Comparison of ENCODE assay signal across 26 mouse cellular contexts in the genomic region with DNA sequence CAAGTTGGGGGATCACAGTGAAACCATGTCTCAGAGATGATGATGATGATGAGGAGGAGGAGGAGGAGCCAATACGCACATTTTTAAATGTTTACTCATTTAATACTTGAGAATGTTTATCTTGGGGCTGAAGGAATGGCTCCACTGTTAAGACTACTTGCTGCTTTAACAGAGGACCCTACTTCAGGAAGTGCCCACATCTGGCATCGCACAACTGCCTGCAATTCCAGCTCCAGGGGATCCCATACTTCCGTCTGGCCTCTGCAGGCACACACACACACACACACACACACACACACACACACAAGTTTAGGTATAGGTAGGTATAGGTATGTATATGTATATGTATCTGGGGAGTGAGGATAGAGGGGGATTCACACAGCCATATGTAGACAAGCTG. TPM values are rescaled to one million over a fixed set of nuclear protein-coding genes. Genes with fewer than 3 reads are reported as not detected.
"Had no signal": no experiment of that assay in that cellular context is flagged by ENCODE, and none has a peak within 500 bp of the region (broad histone marks: within the 10 kb centered on the region; RNA-seq: fewer than 3 reads in every experiment).

No protein-coding gene starts in this region.

- H3K4me3 ChIP-seq: embryonic facial prominence, embryonic 10.5 days; embryonic facial prominence, embryonic 12.5 days; embryonic facial prominence, embryonic 13.5 days; embryonic facial prominence, embryonic 15.5 days; erythroblast, embryonic 14.5 days; forebrain, embryonic 10.5 days; forebrain, embryonic 12.5 days; forebrain, embryonic 13.5 days; forebrain, embryonic 15.5 days; gastrocnemius, adult 2 months; heart, adult 2 months had no signal

- DNase-seq: cerebellum, adult 8-10 months; cerebellum, adult 9-10 months; cerebellum, adult 9-11 months; cerebellum, postnatal 14 days; cerebellum, postnatal 25 days; cerebellum, postnatal 36 days; embryo, embryonic 11 days; forebrain, postnatal 0 days; gastrocnemius, adult 2 months; gastrocnemius, postnatal 10 days; gastrocnemius, postnatal 14 days; gastrocnemius, postnatal 25 days; gastrocnemius, postnatal 36 days; heart, adult 18-20 months; heart, adult 2 months had no signal

- H3K36me3 ChIP-seq: embryonic facial prominence, embryonic 10.5 days; embryonic facial prominence, embryonic 12.5 days; embryonic facial prominence, embryonic 13.5 days; embryonic facial prominence, embryonic 15.5 days; forebrain, embryonic 10.5 days; forebrain, embryonic 12.5 days; forebrain, embryonic 15.5 days had no signal

- H3K27me3 ChIP-seq: embryonic facial prominence, embryonic 12.5 days; embryonic facial prominence, embryonic 13.5 days; embryonic facial prominence, embryonic 15.5 days; forebrain, embryonic 12.5 days; forebrain, embryonic 13.5 days; forebrain, embryonic 15.5 days had no signal

- H3K4me2 ChIP-seq: embryonic facial prominence, embryonic 12.5 days; embryonic facial prominence, embryonic 13.5 days; embryonic facial prominence, embryonic 15.5 days; forebrain, embryonic 12.5 days; forebrain, embryonic 13.5 days; forebrain, embryonic 15.5 days had no signal

RNA-seq across cellular contexts. Expression of gene Apob, which starts 6.6 kb away (rescaled TPM):
- total RNA-seq: granulocyte monocyte progenitor cell, adult 5-6 weeks; heart, adult 18-20 months; heart, adult 2 months had no signal
- polyA plus RNA-seq: embryonic facial prominence, embryonic 13.5 days; forebrain, embryonic 11.5 days; forebrain, embryonic 12.5 days; forebrain, embryonic 13.5 days; forebrain, postnatal 0 days had no signal
